Mouse (Mus musculus) liver, embryonic 12.5 days (tissue): Measurements from ENCODE around the gene Phactr2. TPM values are rescaled to one million over a fixed set of nuclear protein-coding genes. Genes with fewer than 3 reads are reported as not detected.

Source experiments
- ATAC-seq: fragments of 200-750 bp; cut with Nextera tagmentation; 2 replicates; pipeline ENCODE4 v1.8.0; 2017; ENCODE audit warnings: moderate number of reproducible peaks, mild to moderate bottlenecking, moderate library complexity
- H3K27ac ChIP-seq: fragments of 300-500 bp; sonication (generic); 2 replicates; pipeline ENCODE4 v1.5.1; 2016; ENCODE audit warnings: mild to moderate bottlenecking
- H3K27me3 ChIP-seq: fragments of 300-500 bp; sonication (generic); replicated peaks from 2 replicates; pipeline ENCODE4 v1.6.1; 2016; ENCODE audit warnings: mild to moderate bottlenecking, moderate library complexity
- H3K36me3 ChIP-seq: fragments of 300-500 bp; sonication (generic); 2 replicates; pipeline ENCODE4 v1.6.1; 2016; ENCODE audit warnings: mild to moderate bottlenecking, moderate library complexity
- H3K4me1 ChIP-seq: fragments of 300-500 bp; sonication (generic); 2 replicates; pipeline ENCODE4 v1.6.1; 2016
- H3K4me2 ChIP-seq: fragments of 300-500 bp; sonication (generic); 2 replicates; pipeline ENCODE4 v1.6.1; 2016; ENCODE audit warnings: mild to moderate bottlenecking, moderate library complexity
- H3K4me3 ChIP-seq: fragments of 300-500 bp; sonication (generic); 2 replicates; pipeline ENCODE4 v1.5.1; 2016; ENCODE audit warnings: mild to moderate bottlenecking, moderate library complexity
- H3K9ac ChIP-seq: fragments of 300-500 bp; sonication (generic); 2 replicates; pipeline ENCODE4 v1.6.1; 2016; ENCODE audit warnings: mild to moderate bottlenecking, moderate library complexity
- H3K9me3 ChIP-seq: fragments of 300-500 bp; sonication (generic); replicated peaks from 2 replicates; pipeline ENCODE4 v1.6.1; 2016; ENCODE audit warnings: mild to moderate bottlenecking, moderate library complexity
- WGBS: fragments of 180-500 bp; shearing (Covaris S2); methylation state at CpG from one replicate; pipeline ENCODE4 v1.1.7; 2016; ENCODE audit not compliant: insufficient replicate concordance; 5-methylcytosine and 5-hydroxymethylcytosine counted together
- polyA plus RNA-seq: library from polyadenylated mRNA; unstranded; fragments of >200 nt; fragmentation: Nextera tagmentation; extraction: Ambion mirVana; gene quantifications from 2 replicates; pipeline ENCODE4 v1.2.1, GENCODE M21; 2016

Gene Phactr2
- polyA plus RNA-seq, 1 experiment from 2014 or later = 10.4 TPM

- ATAC-seq = no peak
- H3K4me2 ChIP-seq = no peak overlapping the region
- H3K27ac ChIP-seq = no peak overlapping the region
- H3K36me3 ChIP-seq = peaks cover 10% of the 10 kb centered on the region; the same call in 1 of the 2 replicates
- no peak overlapping the region for H3K9ac ChIP-seq
- H3K4me1 ChIP-seq = 0 out of 2 replicates have a peak, but pooled peaks cover under 1% of the 10 kb centered on the region
- H3K27me3 ChIP-seq = no peaks in the 10 kb centered on the region
- WGBS = 49% methylated on average over 6 of the region's 6 CpGs
- H3K9me3 ChIP-seq = no peaks in the 10 kb centered on the region
- H3K4me3 ChIP-seq = no peak overlapping the region
Observed at GRCm38 (mm10) chr10:13245714-13246113, 228.5 kb downstream of the Phactr2 start.

GRCm38 (mm10) chr10:13244192-13244591 is 230.0 kb downstream of the Phactr2 start:
- no peaks in the 10 kb centered on the region for H3K27me3 ChIP-seq
- no peak overlapping the region for H3K27ac ChIP-seq
- H3K9me3 ChIP-seq = no peaks in the 10 kb centered on the region
- no peak overlapping the region for H3K9ac ChIP-seq
- 31% methylated on average over 3 of the region's 3 CpGs for WGBS
- no peak overlapping the region for H3K4me3 ChIP-seq
- H3K36me3 ChIP-seq = peaks cover 10% of the 10 kb centered on the region; the same call in 1 of the 2 replicates
- no peak for ATAC-seq
- H3K4me2 ChIP-seq = no peak overlapping the region
- peaks cover 7% of the 10 kb centered on the region for H3K4me1 ChIP-seq

GRCm38 (mm10) chr10:13240431-13240830 is 233.8 kb downstream of the Phactr2 start:
- peaks cover 7% of the 10 kb centered on the region for H3K4me1 ChIP-seq
- no peak overlapping the region for H3K4me2 ChIP-seq
- no peak overlapping the region for H3K9ac ChIP-seq
- H3K9me3 ChIP-seq = no peaks in the 10 kb centered on the region
- no peak overlapping the region for H3K4me3 ChIP-seq
- H3K27ac ChIP-seq = no peak overlapping the region
- peaks cover 5% of the 10 kb centered on the region for H3K36me3 ChIP-seq
- ATAC-seq = no peak
- 21% methylated on average over 4 of the region's 4 CpGs for WGBS
- H3K27me3 ChIP-seq = no peaks in the 10 kb centered on the region

- Histone ChIP-seq H3K27ac (no peak overlapping the region), H3K9ac (no peak overlapping the region), H3K9me3 (no peaks in the 10 kb centered on the region), H3K4me3 (no peak overlapping the region), H3K27me3 (no peaks in the 10 kb centered on the region), H3K36me3 (peaks cover 2% of the 10 kb centered on the region; the same call in 1 of the 2 replicates), H3K4me1 (peaks cover 12% of the 10 kb centered on the region), H3K4me2 (no peak overlapping the region)
- ATAC-seq = no peak
- 65% methylated on average over 4 of the region's 4 CpGs for WGBS
Observed at GRCm38 (mm10) chr10:13238188-13238587, 236.0 kb downstream of the Phactr2 start.

- no peak for ATAC-seq
- H3K9me3 ChIP-seq = no peaks in the 10 kb centered on the region
- WGBS = 70% methylated on average over 5 of the region's 5 CpGs
- no peak overlapping the region for H3K9ac ChIP-seq
- H3K27ac ChIP-seq = no peak overlapping the region
- H3K4me3 ChIP-seq = no peak overlapping the region
- peaks cover 18% of the 10 kb centered on the region for H3K4me1 ChIP-seq
- no peak overlapping the region for H3K4me2 ChIP-seq
- H3K27me3 ChIP-seq = no peaks in the 10 kb centered on the region
- peaks cover 2% of the 10 kb centered on the region; the same call in 1 of the 2 replicates for H3K36me3 ChIP-seq
Observed at GRCm38 (mm10) chr10:13236866-13237265, 237.3 kb downstream of the Phactr2 start.

- no peak overlapping the region for H3K27ac ChIP-seq
- no peaks in the 10 kb centered on the region for H3K27me3 ChIP-seq
- H3K4me2 ChIP-seq = no peak overlapping the region
- WGBS = 69% methylated on average over 3 of the region's 3 CpGs
- peaks cover 2% of the 10 kb centered on the region; the same call in 1 of the 2 replicates for H3K36me3 ChIP-seq
- no peak overlapping the region for H3K9ac ChIP-seq
- H3K4me3 ChIP-seq = no peak overlapping the region
- peaks cover 11% of the 10 kb centered on the region for H3K4me1 ChIP-seq
- H3K9me3 ChIP-seq = no peaks in the 10 kb centered on the region
- no peak for ATAC-seq
Observed at GRCm38 (mm10) chr10:13234503-13234902, 239.7 kb downstream of the Phactr2 start.

- H3K9ac ChIP-seq = no peak overlapping the region
- no peak overlapping the region for H3K4me3 ChIP-seq
- no peaks in the 10 kb centered on the region for H3K27me3 ChIP-seq
- ATAC-seq = no peak
- no peak overlapping the region for H3K27ac ChIP-seq
- H3K36me3 ChIP-seq = peaks cover 2% of the 10 kb centered on the region; the same call in 1 of the 2 replicates
- H3K9me3 ChIP-seq = no peaks in the 10 kb centered on the region
- peaks cover 11% of the 10 kb centered on the region for H3K4me1 ChIP-seq
- 67% methylated on average over 10 of the region's 10 CpGs for WGBS
- H3K4me2 ChIP-seq = no peak overlapping the region
Observed at GRCm38 (mm10) chr10:13233941-13234340, 240.3 kb downstream of the Phactr2 start.

GRCm38 (mm10) chr10:13233143-13233622 is 241.0 kb downstream of the Phactr2 start:
- Histone ChIP-seq H3K27ac (no peak overlapping the region), H3K9me3 (no peaks in the 10 kb centered on the region), H3K9ac (no peak overlapping the region), H3K4me1 (peaks cover 11% of the 10 kb centered on the region), H3K4me2 (no peak overlapping the region), H3K4me3 (no peak overlapping the region), H3K36me3 (peaks cover 2% of the 10 kb centered on the region; the same call in 1 of the 2 replicates), H3K27me3 (no peaks in the 10 kb centered on the region)
- no peak for ATAC-seq
- 71% methylated on average over 2 of the region's 2 CpGs for WGBS

GRCm38 (mm10) chr10:13232443-13233142 is 241.6 kb downstream of the Phactr2 start:
- no peak overlapping the region for H3K4me3 ChIP-seq
- no peak for ATAC-seq

GRCm38 (mm10) chr10:13230716-13231115 is 243.5 kb downstream of the Phactr2 start:
- 76% methylated on average over 7 of the region's 7 CpGs for WGBS
- Histone ChIP-seq H3K9me3 (no peaks in the 10 kb centered on the region), H3K4me1 (peaks cover 11% of the 10 kb centered on the region), H3K4me2 (no peak overlapping the region), H3K36me3 (no peaks in the 10 kb centered on the region), H3K27ac (no peak overlapping the region), H3K27me3 (no peaks in the 10 kb centered on the region), H3K9ac (no peak overlapping the region), H3K4me3 (no peak overlapping the region)
- ATAC-seq = no peak

More at GRCm38 (mm10) chr10:13232443-13233142, 241.6 kb downstream of the Phactr2 start:
- Histone ChIP-seq H3K4me2 (no peak overlapping the region), H3K27me3 (no peaks in the 10 kb centered on the region), H3K27ac (no peak overlapping the region), H3K9me3 (no peaks in the 10 kb centered on the region), H3K9ac (no peak overlapping the region), H3K4me1 (peaks cover 11% of the 10 kb centered on the region), H3K36me3 (peaks cover 2% of the 10 kb centered on the region; the same call in 1 of the 2 replicates)
- WGBS = 66% methylated on average over 9 of the region's 9 CpGs

- Histone ChIP-seq H3K4me3 (no peak overlapping the region), H3K4me1 (peaks cover 5% of the 10 kb centered on the region; the same call in 1 of the 2 replicates), H3K27ac (0 out of 2 replicates have a peak overlapping the region, but pooled peaks have one; percentile 17), H3K9ac (no peak overlapping the region), H3K36me3 (peaks cover 3% of the 10 kb centered on the region; the same call in 1 of the 2 replicates), H3K27me3 (no peaks in the 10 kb centered on the region), H3K9me3 (no peaks in the 10 kb centered on the region), H3K4me2 (no peak overlapping the region)
- 68% methylated on average over 7 of the region's 7 CpGs for WGBS
- no peak for ATAC-seq
Observed at GRCm38 (mm10) chr10:13225377-13226063, 248.7 kb downstream of the Phactr2 start.

- 70% methylated on average over 3 of the region's 3 CpGs for WGBS
- Histone ChIP-seq H3K9ac (no peak overlapping the region), H3K36me3 (peaks cover 3% of the 10 kb centered on the region; the same call in 1 of the 2 replicates), H3K27ac (no peak overlapping the region), H3K4me2 (no peak overlapping the region), H3K4me1 (peaks cover 5% of the 10 kb centered on the region; the same call in 1 of the 2 replicates), H3K27me3 (no peaks in the 10 kb centered on the region), H3K4me3 (no peak overlapping the region), H3K9me3 (no peaks in the 10 kb centered on the region)
- no peak for ATAC-seq
Observed at GRCm38 (mm10) chr10:13222135-13222534, 252.1 kb downstream of the Phactr2 start.
